Mouse (Mus musculus) adrenal gland, adult 8-10 months (tissue): ENCODE measurements around the gene Hp1bp3. TPM values are rescaled to one million over a fixed set of nuclear protein-coding genes. Genes with fewer than 3 reads are reported as not detected.

ENCODE experiments used
- DNase-seq: peaks from one replicate; pipeline ENCODE4 v3.0.0; 2022
- total RNA-seq, 4 experiments: library from RNA; stranded (reverse); gene quantifications; 2 replicates each; pipeline ENCODE4 v1.2.4; 2022

Hp1bp3 gene
- total RNA-seq, result 100 to 1,000 TPM; 228 to 267 (median 252) TPM

GRCm38 (mm10) chr4:138216200-138216890 lies at the start of gene Hp1bp3:
Gene Hp1bp3, plus strand, starts transcription at chr4:138216296.
- peak; percentile 64 for DNase-seq

GRCm38 (mm10) chr4:138166519-138166918 lies 49.6 kb upstream of the Hp1bp3 start:
- no peak for DNase-seq

DNA sequence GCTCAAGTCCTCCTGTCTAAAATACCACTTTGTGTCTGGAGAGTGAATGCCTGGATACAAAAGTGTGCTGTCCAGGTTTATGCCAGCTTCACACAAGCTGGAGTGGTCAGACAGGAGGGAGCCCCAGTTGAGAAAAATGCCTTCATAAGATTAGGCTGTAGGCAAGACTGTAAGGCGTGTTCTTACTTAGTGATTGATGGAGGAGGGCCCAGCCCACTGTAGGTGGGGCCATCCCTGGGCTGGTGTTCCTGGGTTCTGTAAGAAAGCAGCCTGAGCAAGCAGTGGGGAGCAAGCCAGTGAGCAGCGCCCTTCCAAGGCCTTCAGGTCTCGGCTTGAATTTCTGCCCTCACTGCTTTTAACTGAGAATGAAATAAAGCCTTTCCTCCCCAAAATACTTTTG lies 47.9 kb upstream of the Hp1bp3 start:
- DNase-seq, result no peak

GRCm38 (mm10) chr4:138169420-138169819 lies 46.7 kb upstream of the Hp1bp3 start:
- no peak for DNase-seq

DNA sequence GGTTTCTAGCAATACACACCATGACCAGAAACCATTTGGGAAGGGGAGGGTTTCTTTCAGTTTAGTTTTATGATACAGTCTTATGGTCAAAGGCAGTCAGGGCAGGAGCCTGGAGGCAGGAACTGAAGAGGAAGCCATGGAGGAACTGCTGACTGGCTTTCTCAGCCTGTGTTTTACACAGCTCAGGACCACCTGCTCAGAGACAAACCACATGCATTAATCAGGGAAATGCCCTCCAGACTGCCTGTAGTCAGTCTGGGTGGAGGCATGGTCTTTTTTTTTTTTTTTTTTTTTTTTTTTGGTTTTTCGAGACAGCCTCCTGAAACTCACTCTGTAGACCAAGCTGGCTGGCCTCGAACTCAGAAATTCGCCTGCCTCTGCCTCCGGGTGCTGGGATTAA lies 43.4 kb upstream of the Hp1bp3 start:
- DNase-seq, result no peak

DNA sequence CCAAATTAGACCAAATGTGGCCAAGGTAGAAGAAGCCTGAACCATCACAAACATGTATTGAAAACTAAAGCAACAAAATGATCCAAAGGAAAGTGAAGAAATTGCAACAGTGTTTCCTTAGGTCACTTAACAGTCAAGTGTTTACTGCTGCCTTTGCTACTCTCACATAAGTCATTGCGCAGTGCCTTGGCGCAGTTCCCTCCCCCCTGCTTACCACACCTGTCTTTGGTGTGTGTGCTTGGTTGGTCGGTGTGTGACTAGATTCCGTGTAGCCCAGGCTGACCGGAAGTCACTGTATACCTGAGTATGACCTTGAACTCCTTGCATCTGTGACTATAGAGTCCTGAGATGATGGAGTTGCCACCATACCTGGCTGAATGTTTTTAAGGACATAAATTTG lies 36.7 kb upstream of the Hp1bp3 start:
- DNase-seq, result no peak

DNA sequence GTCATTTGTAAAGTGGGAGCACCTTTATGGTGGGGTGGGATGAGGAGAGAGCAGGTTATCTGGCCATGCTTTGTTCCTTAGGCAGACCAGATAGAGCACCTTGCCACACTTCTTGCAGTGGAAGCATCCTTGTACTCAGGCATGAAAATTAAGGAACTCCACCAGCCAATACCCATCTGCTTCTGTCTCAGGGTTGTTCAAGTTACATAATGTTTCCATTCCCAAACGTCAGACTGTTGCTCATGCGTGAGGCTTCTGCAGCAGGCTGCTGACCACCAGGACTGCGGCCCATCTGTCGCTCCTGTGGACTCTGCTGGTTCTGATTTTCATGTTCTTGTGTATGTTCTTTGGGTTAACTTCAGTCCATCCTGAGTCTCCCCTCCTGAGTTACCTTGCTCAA lies 35.4 kb upstream of the Hp1bp3 start:
- no peak for DNase-seq

- DNase-seq, result no peak
These were observed 32.0 kb upstream of the Hp1bp3 start for GRCm38 (mm10) chr4:138184056-138184455.

- peak; percentile 30 for DNase-seq
These were observed 31.5 kb upstream of the Hp1bp3 start for GRCm38 (mm10) chr4:138184573-138184981.

- no peak for DNase-seq
These were observed 30.1 kb upstream of the Hp1bp3 start for GRCm38 (mm10) chr4:138185961-138186360.

GRCm38 (mm10) chr4:138187995-138188394 lies 28.1 kb upstream of the Hp1bp3 start:
- no peak for DNase-seq

GRCm38 (mm10) chr4:138192561-138192960 lies 23.5 kb upstream of the Hp1bp3 start:
- no peak for DNase-seq

DNA sequence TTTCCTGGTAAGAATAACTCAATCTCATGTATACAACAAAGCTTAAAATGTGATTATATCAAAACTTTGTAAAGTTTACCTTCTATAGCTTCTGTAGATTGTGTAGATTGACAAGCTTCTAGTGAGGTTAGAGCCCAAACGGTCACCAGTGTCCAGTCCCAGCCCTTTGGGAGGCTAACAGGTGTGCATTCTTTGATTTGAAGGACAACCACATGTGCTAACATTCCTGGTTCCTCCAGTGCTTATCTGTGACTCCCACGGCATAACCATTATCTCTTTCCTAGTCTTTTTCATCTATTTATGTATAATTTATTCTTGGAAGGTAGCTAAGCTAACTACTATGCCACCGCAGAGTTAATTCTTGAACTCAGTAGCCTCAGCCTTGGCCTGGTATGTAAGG lies 15.3 kb upstream of the Hp1bp3 start:
- no peak for DNase-seq

GRCm38 (mm10) chr4:138201696-138202095 lies 14.4 kb upstream of the Hp1bp3 start:
- DNase-seq, result no peak

GRCm38 (mm10) chr4:138210116-138210515 lies 6.0 kb upstream of the Hp1bp3 start:
- DNase-seq, result peak; percentile 71

GRCm38 (mm10) chr4:138213861-138214260 lies 2.2 kb upstream of the Hp1bp3 start:
- DNase-seq, result no peak

DNA sequence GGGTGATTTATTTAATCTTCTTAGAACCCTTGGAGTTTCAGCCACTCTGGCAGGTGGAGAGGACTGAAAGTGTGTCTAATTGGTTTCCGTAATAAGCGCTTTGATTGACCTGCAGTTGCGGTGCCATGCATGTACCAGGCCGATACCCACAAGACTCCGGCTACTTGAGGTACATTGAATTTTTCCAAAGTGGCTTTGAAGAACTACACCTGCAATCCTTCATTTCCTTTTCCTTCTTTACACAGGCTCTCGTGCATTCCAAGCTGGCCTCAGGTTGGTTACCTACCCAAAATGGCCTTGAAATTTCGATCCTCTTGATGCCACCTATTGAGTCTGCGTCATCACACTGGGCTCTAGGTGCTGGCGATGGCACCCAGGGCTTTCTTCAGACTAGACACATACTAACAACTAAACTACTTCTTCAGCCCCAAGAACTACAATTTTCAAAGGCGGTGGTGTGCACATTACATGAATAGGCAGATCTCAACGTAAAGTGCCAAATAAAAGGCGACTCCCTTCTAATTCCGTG lies 361 bp upstream of the Hp1bp3 start:
- DNase-seq, result no peak

DNA sequence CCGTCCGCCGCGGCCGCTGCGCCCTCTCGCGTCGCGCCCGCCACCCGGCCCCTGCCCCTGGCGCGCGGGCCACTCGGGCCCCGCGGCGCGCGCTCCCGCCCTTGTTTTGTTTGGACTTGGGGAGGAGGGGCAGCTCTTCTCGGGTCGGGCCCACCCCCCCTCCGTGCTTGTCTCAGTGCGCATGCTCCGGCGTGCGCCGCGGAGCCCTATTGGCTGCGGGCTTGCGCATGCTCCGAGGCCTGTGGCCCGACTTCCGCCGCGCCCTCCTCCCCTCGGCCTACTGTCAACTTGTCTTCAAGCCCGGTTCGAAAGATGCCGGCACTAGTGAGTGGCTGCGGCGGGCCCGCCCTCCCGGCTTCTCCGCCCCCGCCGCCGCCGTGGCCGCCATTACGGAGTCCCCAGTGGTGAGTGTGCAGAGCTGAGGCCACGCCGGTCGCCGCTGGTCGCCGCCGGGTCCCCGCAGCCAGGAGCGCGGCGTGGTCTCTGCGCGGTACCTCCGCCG lies 846 bp downstream of the Hp1bp3 start:
- peak; percentile 97 for DNase-seq

- DNase-seq, result no peak
These were observed 1.3 kb downstream of the Hp1bp3 start for GRCm38 (mm10) chr4:138217441-138217840.

GRCm38 (mm10) chr4:138217951-138218685 lies 2.0 kb downstream of the Hp1bp3 start:
- no peak for DNase-seq

DNA sequence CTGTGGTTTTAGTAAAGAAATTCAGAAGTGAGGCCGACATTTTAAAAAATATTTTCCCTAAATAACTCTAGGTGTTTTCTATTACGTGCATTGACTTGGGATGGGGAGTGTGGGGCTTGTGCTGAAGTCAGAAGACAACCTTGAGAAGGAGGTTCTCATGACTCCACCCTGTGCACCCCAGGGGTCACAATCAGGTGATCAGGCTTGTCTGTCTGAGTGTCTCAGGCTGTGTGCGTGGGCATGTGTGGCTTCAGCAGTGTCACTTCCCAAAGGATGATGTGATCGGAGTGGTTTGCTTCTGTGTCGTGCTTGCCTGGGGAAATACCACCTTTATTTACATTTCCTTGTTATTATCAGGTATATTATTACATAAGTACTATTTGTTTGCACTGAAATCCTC lies 3.2 kb downstream of the Hp1bp3 start:
- no peak for DNase-seq

GRCm38 (mm10) chr4:138220761-138221160 lies 4.7 kb downstream of the Hp1bp3 start:
- DNase-seq, result peak; percentile 63

GRCm38 (mm10) chr4:138221406-138221805 lies 5.3 kb downstream of the Hp1bp3 start:
- DNase-seq, result no peak

- no peak for DNase-seq
These were observed 6.3 kb downstream of the Hp1bp3 start for GRCm38 (mm10) chr4:138222396-138222795.
